Mouse (Mus musculus) bone marrow, adult 2 months (tissue): ENCODE results near the gene Trim58.

ENCODE experiments used
- CTCF ChIP-seq: fragments of 200-500 bp; IDR thresholded peaks from 2 replicates; pipeline ENCODE4 v1.5.1; 2011; ENCODE audit warnings: low read length, control low read depth; ENCODE audit not compliant: control insufficient read depth, insufficient read depth
- POLR2A ChIP-seq: fragments of 200-500 bp; IDR thresholded peaks from 2 replicates; pipeline ENCODE4 v1.6.1; 2011; ENCODE audit warnings: low read depth, mild to moderate bottlenecking, control low read depth, low read length, borderline replicate concordance; ENCODE audit not compliant: control insufficient read depth

GRCm38 (mm10) chr11:58597837-58598236 is 42.4 kb upstream of the Trim58 start:
- no peak for TF ChIP-seq POLR2A
- no peak for TF ChIP-seq CTCF
